Mouse (Mus musculus) heart, embryonic 12.5 days (tissue): ENCODE measurements around the gene Dclk1. TPM values are rescaled to one million over a fixed set of nuclear protein-coding genes. Genes with fewer than 3 reads are reported as not detected.

ENCODE experiments used
- ATAC-seq: fragments of 200-750 bp; cut with Nextera tagmentation; 2 replicates; pipeline ENCODE4 v1.8.0; 2017; ENCODE audit warnings: moderate TSS enrichment, moderate library complexity; ENCODE audit not compliant: insufficient number of reproducible peaks, low FRiP score
- H3K27ac ChIP-seq: fragments of 300-500 bp; sonication (generic); 2 replicates; pipeline ENCODE4 v1.5.1; 2016; ENCODE audit warnings: mild to moderate bottlenecking, moderate library complexity; ENCODE audit not compliant: poor library complexity, severe bottlenecking
- H3K27me3 ChIP-seq: fragments of 300-500 bp; sonication (generic); replicated peaks from 2 replicates; pipeline ENCODE4 v1.6.1; 2016; ENCODE audit warnings: mild to moderate bottlenecking, moderate library complexity
- H3K36me3 ChIP-seq: fragments of 300-500 bp; sonication (generic); 2 replicates; pipeline ENCODE4 v1.6.1; 2016; ENCODE audit warnings: mild to moderate bottlenecking, moderate library complexity
- H3K4me1 ChIP-seq: fragments of 300-500 bp; sonication (generic); replicated peaks from 2 replicates; pipeline ENCODE4 v1.6.1; 2016; ENCODE audit warnings: mild to moderate bottlenecking
- H3K4me2 ChIP-seq: fragments of 300-500 bp; sonication (generic); 2 replicates; pipeline ENCODE4 v1.6.1; 2016; ENCODE audit warnings: mild to moderate bottlenecking, moderate library complexity
- H3K4me3 ChIP-seq: fragments of 300-500 bp; sonication (generic); 2 replicates; pipeline ENCODE4 v1.5.1; 2016; ENCODE audit warnings: mild to moderate bottlenecking
- H3K9ac ChIP-seq: fragments of 300-500 bp; sonication (generic); 2 replicates; pipeline ENCODE4 v1.6.1; 2016; ENCODE audit warnings: mild to moderate bottlenecking, moderate library complexity
- H3K9me3 ChIP-seq: fragments of 300-500 bp; sonication (generic); replicated peaks from 2 replicates; pipeline ENCODE4 v1.6.1; 2016; ENCODE audit warnings: mild to moderate bottlenecking, moderate library complexity
- WGBS: fragments of 180-500 bp; shearing (Covaris S2); methylation state at CpG from one replicate; pipeline ENCODE4 v1.1.7; 2016; 5-methylcytosine and 5-hydroxymethylcytosine counted together
- polyA plus RNA-seq: library from polyadenylated mRNA; unstranded; fragments of >200 nt; fragmentation: Nextera tagmentation; extraction: Ambion mirVana; gene quantifications from 2 replicates; pipeline ENCODE4 v1.2.1, GENCODE M21; 2016

The Dclk1 gene
- polyA plus RNA-seq, 1 experiment from 2014 or later: 8.6 TPM

- no peak overlapping the region for H3K27ac ChIP-seq
- no peak overlapping the region for H3K9ac ChIP-seq
- no peak overlapping the region for H3K4me2 ChIP-seq
- peaks cover 14% of the 10 kb centered on the region for H3K4me1 ChIP-seq
- H3K9me3 ChIP-seq: no peaks in the 10 kb centered on the region
- no peak overlapping the region for H3K4me3 ChIP-seq
- H3K27me3 ChIP-seq: no peaks in the 10 kb centered on the region
- no peak for ATAC-seq
- no peaks in the 10 kb centered on the region for H3K36me3 ChIP-seq
- WGBS: 87% methylated on average over 5 of the region's 5 CpGs
Observed at GRCm38 (mm10) chr3:55528012-55528411, 285.8 kb downstream of the Dclk1 start.

DNA sequence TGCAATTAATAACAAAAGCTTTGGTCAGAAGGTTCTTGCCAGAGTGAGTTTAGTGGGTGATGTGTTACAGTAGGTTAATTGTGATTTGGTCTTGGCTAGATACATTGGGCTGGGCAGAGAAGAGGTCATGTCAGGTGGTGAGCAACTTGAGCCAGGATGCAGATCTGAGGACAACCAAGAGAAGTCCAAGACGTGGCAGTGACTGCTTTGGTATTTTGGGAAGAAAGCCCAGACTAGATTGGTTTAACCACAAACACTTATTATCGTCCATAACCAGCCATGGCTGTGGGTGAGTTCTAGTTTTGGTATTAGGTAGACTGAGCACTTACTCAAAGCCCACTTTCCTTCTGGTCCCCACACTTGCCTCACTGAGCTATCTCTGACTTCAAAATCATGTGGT is 287.2 kb downstream of the Dclk1 start:
- Histone ChIP-seq H3K9me3 (no peaks in the 10 kb centered on the region), H3K4me3 (no peak overlapping the region), H3K4me2 (no peak overlapping the region), H3K9ac (no peak overlapping the region), H3K36me3 (no peaks in the 10 kb centered on the region), H3K4me1 (peaks cover 14% of the 10 kb centered on the region), H3K27me3 (no peaks in the 10 kb centered on the region), H3K27ac (no peak overlapping the region)
- WGBS: 67% methylated on average over 2 of the region's 2 CpGs
- ATAC-seq: no peak

- H3K27me3 ChIP-seq: no peaks in the 10 kb centered on the region
- 0 out of 2 replicates have a peak, but pooled peaks have one; percentile 33 for ATAC-seq
- H3K9ac ChIP-seq: no peak overlapping the region
- peak overlapping the region; percentile 42 for H3K4me2 ChIP-seq
- H3K36me3 ChIP-seq: no peaks in the 10 kb centered on the region
- H3K9me3 ChIP-seq: no peaks in the 10 kb centered on the region
- no peak overlapping the region for H3K27ac ChIP-seq
- peaks cover 14% of the 10 kb centered on the region for H3K4me1 ChIP-seq
- 58% methylated on average over 14 of the region's 14 CpGs for WGBS
- H3K4me3 ChIP-seq: no peak overlapping the region
Observed at GRCm38 (mm10) chr3:55531204-55532044, 289.3 kb downstream of the Dclk1 start.

- no peaks in the 10 kb centered on the region for H3K27me3 ChIP-seq
- H3K4me1 ChIP-seq: peaks cover 14% of the 10 kb centered on the region
- no peak overlapping the region for H3K9ac ChIP-seq
- H3K4me2 ChIP-seq: no peak overlapping the region
- no peak for ATAC-seq
- no peak overlapping the region for H3K4me3 ChIP-seq
- 83% methylated on average over 17 of the region's 17 CpGs for WGBS
- no peak overlapping the region for H3K27ac ChIP-seq
- no peaks in the 10 kb centered on the region for H3K36me3 ChIP-seq
- H3K9me3 ChIP-seq: no peaks in the 10 kb centered on the region
Observed at GRCm38 (mm10) chr3:55532175-55532973, 290.2 kb downstream of the Dclk1 start.

GRCm38 (mm10) chr3:55535591-55536200 is 293.5 kb downstream of the Dclk1 start:
- ATAC-seq: no peak
- H3K27ac ChIP-seq: no peak overlapping the region
- 66% methylated on average over 9 of the region's 9 CpGs for WGBS

GRCm38 (mm10) chr3:55536901-55537300 is 294.7 kb downstream of the Dclk1 start:
- no peaks in the 10 kb centered on the region for H3K36me3 ChIP-seq
- H3K9me3 ChIP-seq: no peaks in the 10 kb centered on the region
- H3K4me1 ChIP-seq: peaks cover 7% of the 10 kb centered on the region
- 64% methylated on average over 6 of the region's 6 CpGs for WGBS
- no peak for ATAC-seq
- H3K4me3 ChIP-seq: no peak overlapping the region
- H3K4me2 ChIP-seq: no peak overlapping the region
- H3K27me3 ChIP-seq: no peaks in the 10 kb centered on the region
- H3K27ac ChIP-seq: no peak overlapping the region
- H3K9ac ChIP-seq: no peak overlapping the region

More at GRCm38 (mm10) chr3:55535591-55536200, 293.5 kb downstream of the Dclk1 start:
- H3K4me1 ChIP-seq: peaks cover 15% of the 10 kb centered on the region
- no peaks in the 10 kb centered on the region for H3K9me3 ChIP-seq
- H3K36me3 ChIP-seq: no peaks in the 10 kb centered on the region
- H3K27me3 ChIP-seq: no peaks in the 10 kb centered on the region
- H3K4me2 ChIP-seq: no peak overlapping the region
- H3K9ac ChIP-seq: no peak overlapping the region
- H3K4me3 ChIP-seq: no peak overlapping the region

- ATAC-seq: no peak
- Histone ChIP-seq H3K4me2 (no peak overlapping the region), H3K9me3 (no peaks in the 10 kb centered on the region), H3K27ac (no peak overlapping the region), H3K9ac (no peak overlapping the region), H3K27me3 (no peaks in the 10 kb centered on the region), H3K4me3 (no peak overlapping the region), H3K4me1 (peaks cover 10% of the 10 kb centered on the region), H3K36me3 (no peaks in the 10 kb centered on the region)
- 73% methylated on average over 5 of the region's 5 CpGs for WGBS
Observed at GRCm38 (mm10) chr3:55537714-55538113, 295.6 kb downstream of the Dclk1 start.

GRCm38 (mm10) chr3:55539400-55539799 is 297.2 kb downstream of the Dclk1 start:
- no peak overlapping the region for H3K27ac ChIP-seq
- peaks cover 18% of the 10 kb centered on the region for H3K4me1 ChIP-seq
- no peak for ATAC-seq
- no peak overlapping the region for H3K4me2 ChIP-seq
- WGBS: 68% methylated on average over 4 of the region's 4 CpGs
- H3K9me3 ChIP-seq: no peaks in the 10 kb centered on the region
- H3K27me3 ChIP-seq: no peaks in the 10 kb centered on the region
- H3K9ac ChIP-seq: no peak overlapping the region
- H3K36me3 ChIP-seq: no peaks in the 10 kb centered on the region
- no peak overlapping the region for H3K4me3 ChIP-seq

DNA sequence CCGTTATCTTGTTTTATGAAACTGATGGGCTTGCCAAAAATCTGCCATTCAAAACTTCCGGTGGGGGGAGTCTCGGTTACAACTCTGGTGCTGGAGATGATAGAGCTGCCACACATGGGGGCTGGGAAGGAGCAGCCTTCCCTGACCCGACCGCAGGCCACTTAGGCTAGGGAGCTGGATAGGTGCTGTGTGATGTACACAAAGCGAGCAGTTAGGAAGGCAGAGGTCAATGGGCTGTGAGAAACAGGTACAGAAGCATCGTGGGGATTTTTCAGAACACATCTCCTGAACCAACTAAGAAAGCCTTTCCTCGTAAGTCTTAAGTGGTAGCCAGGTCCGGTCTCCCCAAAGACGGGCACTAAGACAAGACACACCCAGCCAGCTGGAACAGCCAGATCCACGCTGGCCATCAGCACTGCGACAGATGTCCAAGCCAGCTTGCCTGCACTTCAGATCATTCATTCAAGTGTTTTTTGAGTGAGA is 297.7 kb downstream of the Dclk1 start:
- no peaks in the 10 kb centered on the region for H3K27me3 ChIP-seq
- 67% methylated on average over 12 of the region's 12 CpGs for WGBS
- no peak overlapping the region for H3K9ac ChIP-seq
- ATAC-seq: no peak
- no peaks in the 10 kb centered on the region for H3K36me3 ChIP-seq
- H3K9me3 ChIP-seq: no peaks in the 10 kb centered on the region
- no peak overlapping the region for H3K27ac ChIP-seq
- H3K4me1 ChIP-seq: peaks cover 21% of the 10 kb centered on the region
- no peak overlapping the region for H3K4me3 ChIP-seq
- no peak overlapping the region for H3K4me2 ChIP-seq

DNA sequence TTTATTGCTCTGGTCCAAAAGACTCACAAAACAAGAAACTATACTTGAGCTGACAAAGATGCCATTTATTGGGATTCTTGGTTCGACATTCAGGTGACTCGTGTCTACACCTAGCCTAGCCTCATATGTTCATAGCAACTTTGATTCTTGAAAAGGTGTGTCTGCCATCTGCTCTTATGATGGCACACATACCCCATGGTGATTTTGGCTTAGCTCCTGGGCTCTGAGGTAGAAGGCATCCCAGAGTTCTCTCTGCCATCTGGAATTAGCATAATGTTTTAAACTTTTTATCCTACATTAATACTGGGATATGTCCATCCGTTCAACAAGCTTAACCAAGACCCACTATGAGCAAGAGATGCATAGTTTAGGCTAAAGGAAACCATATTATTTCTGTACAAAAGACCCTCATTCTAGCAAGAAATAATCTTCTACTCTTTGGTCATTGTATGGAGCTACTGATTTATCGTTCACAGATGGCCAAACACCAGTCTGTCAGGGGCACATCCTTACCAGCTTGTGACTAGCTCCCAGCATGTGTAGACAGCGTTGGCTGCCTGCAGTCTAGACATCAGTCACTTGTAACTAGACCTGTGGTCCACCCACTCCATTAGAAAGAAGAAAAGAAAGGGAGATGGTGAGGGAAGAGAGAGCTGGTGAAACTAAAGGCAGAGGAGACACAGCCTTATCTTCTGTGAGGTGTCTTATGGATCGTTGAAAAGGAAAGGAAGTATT is 298.4 kb downstream of the Dclk1 start:
- Histone ChIP-seq H3K36me3 (no peaks in the 10 kb centered on the region), H3K9ac (no peak overlapping the region), H3K27me3 (no peaks in the 10 kb centered on the region), H3K4me2 (no peak overlapping the region), H3K4me3 (no peak overlapping the region), H3K9me3 (no peaks in the 10 kb centered on the region), H3K4me1 (peaks cover 22% of the 10 kb centered on the region), H3K27ac (no peak overlapping the region)
- WGBS: 84% methylated on average over 6 of the region's 6 CpGs
- no peak for ATAC-seq
